Mouse (Mus musculus): ENCODE data around the gene Olfr603. TPM values are rescaled to one million over a fixed set of nuclear protein-coding genes. Genes with fewer than 3 reads are reported as not detected.

Olfr603 gene
- polyA plus RNA-seq (2021; fragmentation: Nextera tagmentation), result not detected in 2 replicates
- long read RNA-seq, experiment 1, result 0 reads
- long read RNA-seq, experiment 2, result 0 reads

DNA sequence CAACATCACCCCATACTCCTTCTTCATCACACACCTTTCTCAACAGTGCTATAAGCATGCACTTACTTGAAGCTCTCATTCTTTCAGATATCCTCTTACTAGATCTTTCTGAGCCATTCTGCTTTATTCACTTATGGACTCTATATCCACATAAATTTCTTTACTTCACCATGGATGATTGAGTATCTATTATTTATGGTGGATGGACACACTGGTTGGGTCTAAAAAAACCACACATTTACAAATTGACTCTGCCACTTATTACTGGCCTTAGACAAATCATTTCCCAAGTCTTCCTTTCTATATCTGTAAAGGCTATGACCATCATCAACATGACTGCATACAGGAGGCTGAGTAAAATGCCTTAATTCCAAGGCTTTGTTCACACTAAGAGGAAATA lies at the start of gene Olfr603:
TSS of gene Olfr603 (minus strand) at position 101 of the 400 bp plus-strand sequence.

DNA sequence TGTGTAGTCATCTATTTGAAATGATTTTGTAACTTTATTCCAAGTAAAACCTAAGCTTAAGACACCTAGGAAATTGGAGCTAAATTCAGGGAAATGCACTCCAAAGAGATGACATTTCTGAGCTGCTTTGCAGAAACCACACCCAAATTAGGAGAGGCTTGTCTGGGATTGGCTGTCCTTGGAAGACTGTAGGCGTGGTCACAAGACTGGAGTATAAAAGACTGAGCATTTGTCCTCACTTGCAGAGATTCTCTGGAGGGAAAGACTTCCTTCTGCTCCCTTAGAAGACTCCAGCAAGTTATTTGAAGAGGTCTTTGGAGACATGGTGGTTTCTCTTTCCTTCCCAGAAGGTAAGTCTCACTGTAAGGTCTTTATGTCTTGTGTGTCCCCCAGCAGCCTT lies 28.8 kb upstream of the Olfr603 start, which contains the start of gene Usp17lc:
TSS of gene Usp17lc (plus strand) at position 301 of the 400 bp plus-strand sequence.

GRCm38 (mm10) chr7:103362555-103362954 lies 23.4 kb downstream of the Olfr603 start, which contains the start of gene Olfr601:
Olfr601 (minus strand) TSS chr7:103362655.

DNA sequence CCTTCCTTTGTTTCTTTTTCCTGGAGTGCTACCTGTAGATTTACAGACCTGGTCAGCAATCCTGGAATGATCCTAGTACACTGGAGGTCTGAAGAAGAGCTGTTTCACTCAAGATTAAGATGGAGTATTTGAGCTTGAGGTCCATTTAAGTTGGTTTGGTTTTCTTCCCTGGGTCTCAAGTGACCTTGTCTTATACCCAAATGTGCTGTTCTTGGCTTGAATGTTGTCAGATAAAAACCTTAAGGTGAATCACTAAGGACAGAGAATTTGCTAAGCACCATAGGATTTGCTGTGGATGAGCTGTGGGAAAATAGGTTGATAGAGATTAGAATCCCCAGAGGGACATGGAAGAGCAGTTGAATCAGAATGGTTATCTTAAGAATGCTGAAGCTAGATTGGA lies 36.4 kb downstream of the Olfr603 start, which contains the start of gene Olfr600:
TSS of gene Olfr600 (minus strand) at position 101 of the 400 bp plus-strand sequence.

GRCm38 (mm10) chr7:103335617-103336016 lies 50.4 kb downstream of the Olfr603 start, which contains the start of gene Olfr599:
Olfr599 (plus strand) TSS chr7:103335917.

Other genes starting within 250 kb of the Olfr603 start
- gene Olfr588-ps1, start 245.3 kb downstream of the Olfr603 start, polyA plus RNA-seq (2021; fragmentation: Nextera tagmentation), result not detected in 2 replicates
- gene Olfr589, start 229.8 kb downstream of the Olfr603 start, polyA plus RNA-seq (2021; fragmentation: Nextera tagmentation), result not detected in 2 replicates
- gene Olfr591, start 207.8 kb downstream of the Olfr603 start, polyA plus RNA-seq (2021; fragmentation: Nextera tagmentation), result not detected in 2 replicates
- gene Olfr592, start 201.4 kb downstream of the Olfr603 start, polyA plus RNA-seq (2021; fragmentation: Nextera tagmentation), result not detected in 2 replicates
- not detected in 2 replicates for gene Olfr593, start 174.3 kb downstream of the Olfr603 start, polyA plus RNA-seq (2021; fragmentation: Nextera tagmentation)
- not detected in 2 replicates for gene Olfr594, start 169.2 kb downstream of the Olfr603 start, polyA plus RNA-seq (2021; fragmentation: Nextera tagmentation)
- not detected in 2 replicates for gene Usp17ld, start 133.7 kb downstream of the Olfr603 start, polyA plus RNA-seq (2021; fragmentation: Nextera tagmentation)
- gene Olfr596, start 80.5 kb downstream of the Olfr603 start, polyA plus RNA-seq (2021; fragmentation: Nextera tagmentation), result not detected in 2 replicates
- not detected in 2 replicates for gene Olfr597, start 69.9 kb downstream of the Olfr603 start, polyA plus RNA-seq (2021; fragmentation: Nextera tagmentation)
- gene Olfr598, start 62.6 kb downstream of the Olfr603 start, polyA plus RNA-seq (2021; fragmentation: Nextera tagmentation), result not detected in 2 replicates
- gene Olfr599, start 50.3 kb downstream of the Olfr603 start, polyA plus RNA-seq (2021; fragmentation: Nextera tagmentation), result not detected in 2 replicates
- not detected in 2 replicates for gene Olfr600, start 36.5 kb downstream of the Olfr603 start, polyA plus RNA-seq (2021; fragmentation: Nextera tagmentation)
- not detected in 2 replicates for gene Olfr601, start 23.5 kb downstream of the Olfr603 start, polyA plus RNA-seq (2021; fragmentation: Nextera tagmentation)
- gene Usp17lc, start 28.9 kb upstream of the Olfr603 start, polyA plus RNA-seq (2021; fragmentation: Nextera tagmentation), result not detected in 2 replicates
- not detected in 2 replicates for gene Olfr605, start 59.3 kb upstream of the Olfr603 start, polyA plus RNA-seq (2021; fragmentation: Nextera tagmentation)
- not detected in 2 replicates for gene Olfr606, start 62.9 kb upstream of the Olfr603 start, polyA plus RNA-seq (2021; fragmentation: Nextera tagmentation)
- not detected in 2 replicates for gene Olfr607, start 78.0 kb upstream of the Olfr603 start, polyA plus RNA-seq (2021; fragmentation: Nextera tagmentation)
- gene Olfr608, start 83.7 kb upstream of the Olfr603 start, polyA plus RNA-seq (2021; fragmentation: Nextera tagmentation), result not detected in 2 replicates
- not detected in 2 replicates for gene Olfr609, start 111.9 kb upstream of the Olfr603 start, polyA plus RNA-seq (2021; fragmentation: Nextera tagmentation)
- gene Olfr610, start 125.9 kb upstream of the Olfr603 start, polyA plus RNA-seq (2021; fragmentation: Nextera tagmentation), result not detected in 2 replicates
- not detected in 2 replicates for gene Olfr611, start 134.7 kb upstream of the Olfr603 start, polyA plus RNA-seq (2021; fragmentation: Nextera tagmentation)
- not detected in 2 replicates for gene Olfr612, start 156.5 kb upstream of the Olfr603 start, polyA plus RNA-seq (2021; fragmentation: Nextera tagmentation)
- not detected in 2 replicates for gene Olfr613, start 161.9 kb upstream of the Olfr603 start, polyA plus RNA-seq (2021; fragmentation: Nextera tagmentation)
- gene Olfr615, start 169.9 kb upstream of the Olfr603 start, polyA plus RNA-seq (2021; fragmentation: Nextera tagmentation), result not detected in 2 replicates
- gene Olfr616, start 183.0 kb upstream of the Olfr603 start, polyA plus RNA-seq (2021; fragmentation: Nextera tagmentation), result not detected in 2 replicates
- not detected in 2 replicates for gene Olfr617, start 186.9 kb upstream of the Olfr603 start, polyA plus RNA-seq (2021; fragmentation: Nextera tagmentation)
- gene Olfr618, start 203.9 kb upstream of the Olfr603 start, polyA plus RNA-seq (2021; fragmentation: Nextera tagmentation), result not detected in 2 replicates
- gene Olfr619, start 214.4 kb upstream of the Olfr603 start, polyA plus RNA-seq (2021; fragmentation: Nextera tagmentation), result not detected in 2 replicates
- not detected in 2 replicates for gene Olfr620, start 226.4 kb upstream of the Olfr603 start, polyA plus RNA-seq (2021; fragmentation: Nextera tagmentation)

Measured in left cerebral cortex, adult 6 months (tissue).